Mouse (Mus musculus): ENCODE measurements around the gene Stpg2.
A peak's percentile ranks its signal among the peaks of the same experiment; 100 is the strongest.
"Not testable (repeated sequence)": the region's sequence is repeated elsewhere in the genome, so short reads cannot be mapped to it uniquely, and the experiment has no call there.

Stpg2 gene

GRCm38 (mm10) chr3:139205444-139205998, at the start of gene Stpg2:
Gene Stpg2, plus strand, starts transcription at chr3:139205694.
- DNase-seq, result peak; percentile 95

- DNase-seq, result peak; percentile 14
These were observed 43.3 kb upstream of the Stpg2 start for GRCm38 (mm10) chr3:139162146-139162545.

GRCm38 (mm10) chr3:139162658-139163057, 42.8 kb upstream of the Stpg2 start:
- DNase-seq, result no peak

- DNase-seq, result no peak
These were observed 36.8 kb upstream of the Stpg2 start for GRCm38 (mm10) chr3:139168510-139169269.

GRCm38 (mm10) chr3:139169740-139170139, 35.8 kb upstream of the Stpg2 start:
- DNase-seq, result no peak

GRCm38 (mm10) chr3:139176936-139177335, 28.6 kb upstream of the Stpg2 start:
- no peak for DNase-seq

- DNase-seq, result no peak
These were observed 14.0 kb upstream of the Stpg2 start for GRCm38 (mm10) chr3:139191541-139191940.

GRCm38 (mm10) chr3:139193917-139194316, 11.6 kb upstream of the Stpg2 start:
- no peak for DNase-seq

- DNase-seq, result no peak
These were observed 7.1 kb upstream of the Stpg2 start for GRCm38 (mm10) chr3:139198412-139198811.

GRCm38 (mm10) chr3:139200324-139200723, 5.2 kb upstream of the Stpg2 start:
- DNase-seq, result no peak

- no peak for DNase-seq
These were observed 11.5 kb downstream of the Stpg2 start for GRCm38 (mm10) chr3:139216945-139217344.

GRCm38 (mm10) chr3:139225123-139225522, 19.6 kb downstream of the Stpg2 start:
- DNase-seq, result no peak

- DNase-seq, result no peak
These were observed 21.3 kb downstream of the Stpg2 start for GRCm38 (mm10) chr3:139226811-139227210.

GRCm38 (mm10) chr3:139245219-139245618, 39.7 kb downstream of the Stpg2 start:
- DNase-seq, result no peak

GRCm38 (mm10) chr3:139246508-139246907, 41.0 kb downstream of the Stpg2 start:
- no peak for DNase-seq

GRCm38 (mm10) chr3:139262359-139262758, 56.9 kb downstream of the Stpg2 start:
- DNase-seq, result not testable (repeated sequence)

- DNase-seq, result no peak
These were observed 92.4 kb downstream of the Stpg2 start for GRCm38 (mm10) chr3:139297909-139298308.

- no peak for DNase-seq
These were observed 102.8 kb downstream of the Stpg2 start for GRCm38 (mm10) chr3:139308078-139308809.

- peak; percentile 39 for DNase-seq
These were observed 106.2 kb downstream of the Stpg2 start for GRCm38 (mm10) chr3:139311721-139312120.

GRCm38 (mm10) chr3:139380494-139380893, 175.0 kb downstream of the Stpg2 start:
- DNase-seq, result no peak

GRCm38 (mm10) chr3:139397077-139397865, 191.8 kb downstream of the Stpg2 start:
- DNase-seq, result no peak

GRCm38 (mm10) chr3:139404673-139405072, 199.2 kb downstream of the Stpg2 start:
- no peak for DNase-seq

- DNase-seq, result no peak
These were observed 213.6 kb downstream of the Stpg2 start for GRCm38 (mm10) chr3:139419142-139419541.

Measured in right cerebral cortex, postnatal 25 days (tissue).